Mouse (Mus musculus) liver, embryonic 16.5 days (tissue): ENCODE results near the gene Ufl1. TPM values are rescaled to one million over a fixed set of nuclear protein-coding genes. Genes with fewer than 3 reads are reported as not detected.
"Not testable (repeated sequence)": the region's sequence is repeated elsewhere in the genome, so short reads cannot be mapped to it uniquely, and the experiment has no call there.

Source experiments
- ATAC-seq: fragments of 200-750 bp; cut with Nextera tagmentation; 2 replicates; pipeline ENCODE4 v1.8.0; 2017; ENCODE audit warnings: low read depth, mild to moderate bottlenecking, moderate number of reproducible peaks, moderate library complexity
- H3K27ac ChIP-seq: fragments of 300-500 bp; sonication (generic); 2 replicates; pipeline ENCODE4 v1.5.1; 2014; ENCODE audit warnings: mild to moderate bottlenecking, low read length
- H3K27me3 ChIP-seq: fragments of 300-500 bp; sonication (generic); 2 replicates; pipeline ENCODE4 v1.6.1; 2014; ENCODE audit warnings: low read depth, low read length, mixed read lengths; ENCODE audit not compliant: control insufficient read depth, insufficient read depth
- H3K36me3 ChIP-seq: fragments of 300-500 bp; sonication (generic); 2 replicates; pipeline ENCODE4 v1.6.1; 2014; ENCODE audit warnings: mild to moderate bottlenecking; ENCODE audit not compliant: control insufficient read depth, insufficient read depth
- H3K4me1 ChIP-seq: fragments of 300-500 bp; sonication (generic); 2 replicates; pipeline ENCODE4 v1.6.1; 2014; ENCODE audit warnings: low read depth, low read length, mixed read lengths; ENCODE audit not compliant: control insufficient read depth
- H3K4me2 ChIP-seq: fragments of 300-500 bp; sonication (generic); 2 replicates; pipeline ENCODE4 v1.6.1; 2014; ENCODE audit warnings: low read depth, low read length, mixed read lengths
- H3K4me3 ChIP-seq: fragments of 300-500 bp; sonication (generic); 2 replicates; pipeline ENCODE4 v1.5.1; 2014; ENCODE audit warnings: low read depth, mild to moderate bottlenecking, low read length
- H3K9ac ChIP-seq: fragments of 300-500 bp; sonication (generic); 2 replicates; pipeline ENCODE4 v1.6.1; 2014; ENCODE audit warnings: low read depth, low read length
- H3K9me3 ChIP-seq: fragments of 300-500 bp; sonication (generic); replicated peaks from 2 replicates; pipeline ENCODE4 v1.6.1; 2016; ENCODE audit warnings: low read length; ENCODE audit not compliant: control insufficient read depth
- whole genome bisulfite sequencing: fragments of 180-500 bp; shearing (Covaris S2); extraction: QIAGEN DNeasy Blood & Tissue Kit; methylation state at CpG from one replicate; pipeline ENCODE4 v1.1.7; 2014; ENCODE audit not compliant: insufficient replicate concordance; 5-methylcytosine and 5-hydroxymethylcytosine counted together
- polyA plus RNA-seq: library from polyadenylated mRNA; unstranded; fragments of >200 nt; fragmentation: Nextera tagmentation; extraction: Ambion mirVana; gene quantifications from 2 replicates; pipeline ENCODE4 v1.2.1, GENCODE M21; 2015

The Ufl1 gene
- polyA plus RNA-seq = 20.9 and 22.7 TPM in 2 replicates

- Histone ChIP-seq H3K27me3 (no peaks in the 10 kb centered on the region), H3K9me3 (no peaks in the 10 kb centered on the region), H3K9ac (peak within 1 kb of the TSS; percentile 92), H3K4me2 (peak within 1 kb of the TSS; percentile 78), H3K4me1 (peaks cover 2% of the 10 kb centered on the region; the same call in 1 of the 2 replicates), H3K36me3 (peaks cover 13% of the 10 kb centered on the region), H3K4me3 (peak within 1 kb of the TSS; percentile 90), H3K27ac (peak within 1 kb of the TSS; percentile 85)
- WGBS = 0% methylated on average over 28 of the region's 30 CpGs
- ATAC-seq = peak; percentile 98
These were observed at the start of gene Ufl1 for GRCm38 (mm10) chr4:25281671-25282038. Gene Ufl1 (minus strand): TSS chr4:25281821.

- Histone ChIP-seq H3K4me2 (no peak overlapping the region), H3K36me3 (no peaks in the 10 kb centered on the region), H3K9me3 (no peaks in the 10 kb centered on the region), H3K27me3 (no peaks in the 10 kb centered on the region), H3K9ac (no peak overlapping the region), H3K4me1 (no peaks in the 10 kb centered on the region), H3K4me3 (no peak overlapping the region), H3K27ac (no peak overlapping the region)
- WGBS = 66% methylated on average over 3 of the region's 3 CpGs
- no peak for ATAC-seq
These were observed 44.1 kb upstream of the Ufl1 start for GRCm38 (mm10) chr4:25325684-25326220.

- Histone ChIP-seq H3K4me1 (no peaks in the 10 kb centered on the region), H3K27me3 (no peaks in the 10 kb centered on the region), H3K36me3 (no peaks in the 10 kb centered on the region), H3K9me3 (no peaks in the 10 kb centered on the region), H3K4me3 (no peak overlapping the region), H3K9ac (no peak overlapping the region), H3K4me2 (no peak overlapping the region), H3K27ac (no peak overlapping the region)
- ATAC-seq = no peak
- 23% methylated on average over 2 of the region's 2 CpGs for WGBS
These were observed 41.1 kb upstream of the Ufl1 start for GRCm38 (mm10) chr4:25322631-25323178.

GRCm38 (mm10) chr4:25313767-25314166 is 32.1 kb upstream of the Ufl1 start:
- no peaks in the 10 kb centered on the region; the same call in 1 of the 2 replicates for H3K9me3 ChIP-seq
- H3K27me3 ChIP-seq = no peaks in the 10 kb centered on the region
- H3K36me3 ChIP-seq = no peaks in the 10 kb centered on the region
- no peak overlapping the region for H3K27ac ChIP-seq
- H3K4me1 ChIP-seq = no peaks in the 10 kb centered on the region
- WGBS = 54% methylated on average over 3 of the region's 3 CpGs
- H3K4me3 ChIP-seq = no peak overlapping the region
- H3K9ac ChIP-seq = no peak overlapping the region
- no peak for ATAC-seq
- H3K4me2 ChIP-seq = no peak overlapping the region

GRCm38 (mm10) chr4:25285002-25285401 is 3.4 kb upstream of the Ufl1 start:
- not testable (repeated sequence) for H3K9me3 ChIP-seq, H3K36me3 ChIP-seq, H3K4me2 ChIP-seq, ATAC-seq, H3K4me3 ChIP-seq, H3K27me3 ChIP-seq, H3K4me1 ChIP-seq, H3K27ac ChIP-seq, H3K9ac ChIP-seq
- 45% methylated on average over 1 of the region's 1 CpGs for WGBS

GRCm38 (mm10) chr4:25280938-25281670 is 517 bp downstream of the Ufl1 start:
- Histone ChIP-seq H3K4me3 (peak overlapping the region; percentile 90), H3K27ac (peak overlapping the region; percentile 85), H3K36me3 (peaks cover 14% of the 10 kb centered on the region), H3K4me1 (peaks cover 2% of the 10 kb centered on the region; the same call in 1 of the 2 replicates), H3K9ac (peak overlapping the region; percentile 92), H3K9me3 (no peaks in the 10 kb centered on the region), H3K27me3 (no peaks in the 10 kb centered on the region), H3K4me2 (peak overlapping the region; percentile 78)
- WGBS = 2% methylated on average over 30 of the region's 32 CpGs
- ATAC-seq = peak; percentile 83

GRCm38 (mm10) chr4:25272861-25273627 is 8.6 kb downstream of the Ufl1 start:
- ATAC-seq = no peak
- Histone ChIP-seq H3K4me1 (no peaks in the 10 kb centered on the region), H3K9me3 (no peaks in the 10 kb centered on the region), H3K4me2 (no peak overlapping the region), H3K4me3 (no peak overlapping the region), H3K36me3 (peaks cover 20% of the 10 kb centered on the region), H3K27me3 (no peaks in the 10 kb centered on the region), H3K27ac (no peak overlapping the region), H3K9ac (no peak overlapping the region)
- 66% methylated on average over 7 of the region's 7 CpGs for WGBS

GRCm38 (mm10) chr4:25271926-25272325 is 9.7 kb downstream of the Ufl1 start:
- Histone ChIP-seq H3K4me2 (no peak overlapping the region), H3K9me3 (no peaks in the 10 kb centered on the region), H3K9ac (no peak overlapping the region), H3K4me3 (no peak overlapping the region), H3K36me3 (peaks cover 12% of the 10 kb centered on the region), H3K27me3 (no peaks in the 10 kb centered on the region), H3K4me1 (no peaks in the 10 kb centered on the region), H3K27ac (no peak overlapping the region)
- ATAC-seq = no peak
- WGBS = 87% methylated on average over 1 of the region's 1 CpGs
